Mouse (Mus musculus) heart, postnatal 0 days (tissue): ENCODE results near the gene Anapc7. TPM values are rescaled to one million over a fixed set of nuclear protein-coding genes. Genes with fewer than 3 reads are reported as not detected.

Experiments used
- ATAC-seq: fragments of 200-750 bp; cut with Nextera tagmentation; 2 replicates; pipeline ENCODE4 v1.8.0; 2017; ENCODE audit warnings: low read depth, moderate number of reproducible peaks, moderate library complexity; ENCODE audit not compliant: insufficient read depth
- DNase-seq: peaks from one replicate; pipeline ENCODE4 v3.0.0-alpha.2; 2016; ENCODE audit warnings: low spot score
- H3K27ac ChIP-seq: fragments of 300-500 bp; sonication (generic); 2 replicates; pipeline ENCODE4 v1.5.1; 2014; ENCODE audit warnings: low read depth, mild to moderate bottlenecking
- H3K27me3 ChIP-seq: fragments of 300-500 bp; sonication (generic); 2 replicates; pipeline ENCODE4 v1.6.1; 2014; ENCODE audit warnings: low read length, mixed read lengths; ENCODE audit not compliant: control insufficient read depth, insufficient read depth
- H3K36me3 ChIP-seq: fragments of 300-500 bp; sonication (generic); replicated peaks from 2 replicates; pipeline ENCODE4 v1.6.1; 2014; ENCODE audit warnings: low read length, mixed read lengths; ENCODE audit not compliant: control insufficient read depth, insufficient read depth
- H3K4me1 ChIP-seq: fragments of 300-500 bp; sonication (generic); 2 replicates; pipeline ENCODE4 v1.6.1; 2014; ENCODE audit warnings: antibody characterized with exemption; ENCODE audit not compliant: control insufficient read depth, insufficient read depth
- H3K4me2 ChIP-seq: fragments of 300-500 bp; sonication (generic); 2 replicates; pipeline ENCODE4 v1.6.1; 2014; ENCODE audit warnings: low read depth, mild to moderate bottlenecking, low read length, moderate library complexity
- H3K4me3 ChIP-seq: fragments of 300-500 bp; sonication (generic); 2 replicates; pipeline ENCODE4 v1.5.1; 2014; ENCODE audit warnings: low read depth, low read length
- H3K9ac ChIP-seq: fragments of 300-500 bp; sonication (generic); replicated peaks from 2 replicates; pipeline ENCODE4 v1.6.1; 2014; ENCODE audit warnings: low read depth, low read length, mixed read lengths
- H3K9me3 ChIP-seq: fragments of 300-500 bp; sonication (generic); replicated peaks from 2 replicates; pipeline ENCODE4 v1.6.1; 2016; ENCODE audit warnings: low read length; ENCODE audit not compliant: control insufficient read depth
- CTCF ChIP-seq: IDR thresholded peaks from 2 replicates; pipeline ENCODE4 v1.5.1; 2016; ENCODE audit warnings: antibody characterized with exemption, control low read depth, low read depth
- EP300 ChIP-seq: IDR thresholded peaks from 2 replicates; pipeline ENCODE4 v1.6.1; 2016; ENCODE audit warnings: antibody characterized with exemption, low read depth
- WGBS: fragments of 180-500 bp; shearing (Covaris S2); extraction: QIAGEN DNeasy Blood & Tissue Kit; methylation state at CpG from one replicate; pipeline ENCODE4 v1.1.7; 2014; 5-methylcytosine and 5-hydroxymethylcytosine counted together
- polyA plus RNA-seq: library from polyadenylated mRNA; unstranded; fragments of >200 nt; fragmentation: Nextera tagmentation; extraction: Ambion mirVana; gene quantifications from 2 replicates; pipeline ENCODE4 v1.2.1, GENCODE M21; 2015
- total RNA-seq: library from RNA; depleted of rRNA; stranded (reverse); fragments of >200 nt; gene quantifications from 2 replicates; pipeline ENCODE4 v1.2.3, GENCODE M21; 2014; ENCODE audit warnings: low replicate concordance

The Anapc7 gene
- total and polyA plus RNA-seq, 2 experiments from 2014 or later = 30.1 to 36.9 TPM

GRCm38 (mm10) chr5:122444492-122444891, 23.0 kb downstream of the Anapc7 start:
- peaks cover 68% of the 10 kb centered on the region for H3K36me3 ChIP-seq
- no peak for DNase-seq

GRCm38 (mm10) chr5:122445051-122445610, 23.6 kb downstream of the Anapc7 start:
- Histone ChIP-seq H3K36me3 (peaks cover 62% of the 10 kb centered on the region), H3K27me3 (no peaks in the 10 kb centered on the region), H3K4me3 (no peak overlapping the region), H3K9me3 (no peaks in the 10 kb centered on the region), H3K9ac (no peak overlapping the region), H3K27ac (no peak overlapping the region), H3K4me1 (no peaks in the 10 kb centered on the region), H3K4me2 (no peak overlapping the region)
- no peak for TF ChIP-seq EP300
- TF ChIP-seq CTCF = no peak
- WGBS = 87% methylated on average over 11 of the region's 11 CpGs
- no peak for DNase-seq
- no peak for ATAC-seq

More at GRCm38 (mm10) chr5:122444492-122444891, 23.0 kb downstream of the Anapc7 start:
- Histone ChIP-seq H3K4me2 (no peak overlapping the region), H3K4me1 (no peaks in the 10 kb centered on the region), H3K4me3 (no peak overlapping the region), H3K9me3 (no peaks in the 10 kb centered on the region), H3K9ac (no peak overlapping the region), H3K27ac (no peak overlapping the region), H3K27me3 (no peaks in the 10 kb centered on the region)
- no peak for ATAC-seq
- 86% methylated on average over 10 of the region's 10 CpGs for WGBS
- TF ChIP-seq CTCF = no peak
- TF ChIP-seq EP300 = no peak

- Histone ChIP-seq H3K27ac (no peak overlapping the region), H3K27me3 (no peaks in the 10 kb centered on the region), H3K9ac (no peak overlapping the region), H3K36me3 (peaks cover 45% of the 10 kb centered on the region), H3K9me3 (no peaks in the 10 kb centered on the region), H3K4me1 (no peaks in the 10 kb centered on the region), H3K4me3 (no peak overlapping the region), H3K4me2 (no peak overlapping the region)
- 77% methylated on average over 8 of the region's 8 CpGs for WGBS
- ATAC-seq (no peak), DNase-seq (no peak)
- TF ChIP-seq EP300 (no peak), CTCF (no peak)
Measured at GRCm38 (mm10) chr5:122447857-122448256, 26.4 kb downstream of the Anapc7 start.

- TF ChIP-seq EP300 (no peak), CTCF (peak; percentile 14)
- no peak for ATAC-seq
- Histone ChIP-seq H3K27ac (no peak overlapping the region), H3K4me2 (no peak overlapping the region), H3K4me3 (no peak overlapping the region), H3K4me1 (no peaks in the 10 kb centered on the region), H3K9ac (no peak overlapping the region), H3K27me3 (no peaks in the 10 kb centered on the region), H3K36me3 (peaks cover 45% of the 10 kb centered on the region), H3K9me3 (no peaks in the 10 kb centered on the region)
- no peak for DNase-seq
- 66% methylated on average over 5 of the region's 5 CpGs for WGBS
Measured at GRCm38 (mm10) chr5:122448869-122449268, 27.4 kb downstream of the Anapc7 start.

- no peak for ATAC-seq
- H3K9me3 ChIP-seq = no peaks in the 10 kb centered on the region
- H3K4me2 ChIP-seq = no peak overlapping the region
- no peak overlapping the region for H3K4me3 ChIP-seq
- no peak for DNase-seq
- 57% methylated on average over 7 of the region's 7 CpGs for WGBS
- H3K9ac ChIP-seq = no peak overlapping the region
- H3K36me3 ChIP-seq = peaks cover 45% of the 10 kb centered on the region
- no peak overlapping the region for H3K27ac ChIP-seq
- TF ChIP-seq CTCF = no peak
- no peak for TF ChIP-seq EP300
- H3K4me1 ChIP-seq = no peaks in the 10 kb centered on the region
- H3K27me3 ChIP-seq = no peaks in the 10 kb centered on the region
Measured at GRCm38 (mm10) chr5:122449946-122450345, 28.5 kb downstream of the Anapc7 start.

GRCm38 (mm10) chr5:122450913-122451317, 29.4 kb downstream of the Anapc7 start:
- H3K4me1 ChIP-seq = no peaks in the 10 kb centered on the region
- H3K9me3 ChIP-seq = no peaks in the 10 kb centered on the region
- WGBS = 38% methylated on average over 5 of the region's 5 CpGs
- H3K36me3 ChIP-seq = peaks cover 46% of the 10 kb centered on the region
- H3K27me3 ChIP-seq = no peaks in the 10 kb centered on the region
- ATAC-seq (peak; percentile 45), DNase-seq (no peak)
- TF ChIP-seq CTCF = no peak; the same call in 1 of the 2 replicates
- peak; percentile 85; the same call in 1 of the 2 replicates for TF ChIP-seq EP300
- peak overlapping the region; percentile 77 for H3K27ac ChIP-seq
- H3K4me3 ChIP-seq = no peak overlapping the region
- no peak overlapping the region for H3K9ac ChIP-seq
- H3K4me2 ChIP-seq = no peak overlapping the region
